Mouse (Mus musculus): ENCODE results near the gene Fads1.

- no peak for TF ChIP-seq POLR2A (IDR thresholded peaks at IDR 0.05; ENCODE audit: insufficient read depth, low read length)
- no peak for TF ChIP-seq CTCF (IDR thresholded peaks at IDR 0.05; ENCODE audit: low read depth, low read length)
Observed at GRCm38 (mm10) chr19:10208851-10209250, 26.2 kb downstream of the Fads1 start.

All from ES-Bruce4 (cell line).